Mouse (Mus musculus) G1E (cell line): ENCODE data around the gene Ablim1. TPM values are rescaled to one million over a fixed set of nuclear protein-coding genes. Genes with fewer than 3 reads are reported as not detected.

Source experiments
- ATAC-seq: 2 replicates; pipeline ENCODE4 v1.8.0; 2016; ENCODE audit warnings: mild to moderate bottlenecking; ENCODE audit not compliant: insufficient number of reproducible peaks, poor library complexity, low FRiP score, severe bottlenecking; ENCODE audit errors: extremely low read depth
- DNase-seq: peaks from one replicate; pipeline ENCODE4 v3.0.0; 2012; ENCODE audit warnings: low spot score
- H3K27me3 ChIP-seq: 2 replicates; pipeline ENCODE4 v1.6.1; 2012; ENCODE audit warnings: mild to moderate bottlenecking, low read length, inconsistent platforms; ENCODE audit not compliant: insufficient read depth
- H3K36me3 ChIP-seq: replicated peaks from 2 replicates; pipeline ENCODE3; 2012; ENCODE audit warnings: mild to moderate bottlenecking, inconsistent platforms
- H3K4me1 ChIP-seq: 2 replicates; pipeline ENCODE4 v1.6.1; 2012; ENCODE audit warnings: low read depth, low read length, inconsistent platforms, mixed read lengths; ENCODE audit not compliant: insufficient read depth
- H3K4me3 ChIP-seq: 2 replicates; pipeline ENCODE4 v1.5.1; 2012; ENCODE audit warnings: low read depth, mild to moderate bottlenecking, inconsistent platforms, low read length, moderate library complexity, mixed read lengths
- H3K9me3 ChIP-seq: replicated peaks from 2 replicates; pipeline ENCODE4 v1.6.1; 2012; ENCODE audit warnings: inconsistent platforms
- CTCF ChIP-seq: IDR thresholded peaks from 2 replicates; pipeline ENCODE4 v1.5.1; 2012; ENCODE audit warnings: low read depth, low read length, inconsistent platforms, mixed read lengths
- GATA1 ChIP-seq: IDR thresholded peaks from 2 replicates; pipeline ENCODE4 v1.6.1; 2012; ENCODE audit warnings: borderline replicate concordance, low read length, inconsistent platforms, mixed read lengths
- GATA2 ChIP-seq: IDR thresholded peaks from 2 replicates; pipeline ENCODE4 v1.6.1; 2012; ENCODE audit warnings: low read depth, low read length, inconsistent platforms, borderline replicate concordance
- POLR2AphosphoS5 ChIP-seq: IDR thresholded peaks from 2 replicates; pipeline ENCODE4 v1.6.1; 2012; ENCODE audit warnings: low read depth, low read length, inconsistent platforms; ENCODE audit not compliant: insufficient replicate concordance
- TAL1 ChIP-seq: conservative IDR thresholded peaks from 2 replicates; pipeline ENCODE4 v1.6.1; 2012; ENCODE audit warnings: low read depth, low read length, inconsistent platforms, mixed read lengths
- polyA plus RNA-seq: library from polyadenylated mRNA; stranded (reverse); fragments of >175 nt; gene quantifications from 2 replicates; pipeline ENCODE4 v1.2.3, GENCODE M21; 2012
- total RNA-seq, 2 experiments: library from RNA; stranded (forward) in 1 of 2; stranded (reverse) in 1 of 2; fragments of 200-1000 nt in 1 of 2; fragments of >200 nt in 1 of 2; fragmentation: Nextera tagmentation in 1 of 2; gene quantifications; 2 replicates each; pipeline ENCODE4 v1.2.3; 2014 to 2017

Gene Ablim1
- total and polyA plus RNA-seq, 3 experiments: 0.08 to 0.71 TPM; not detected in 1

DNA sequence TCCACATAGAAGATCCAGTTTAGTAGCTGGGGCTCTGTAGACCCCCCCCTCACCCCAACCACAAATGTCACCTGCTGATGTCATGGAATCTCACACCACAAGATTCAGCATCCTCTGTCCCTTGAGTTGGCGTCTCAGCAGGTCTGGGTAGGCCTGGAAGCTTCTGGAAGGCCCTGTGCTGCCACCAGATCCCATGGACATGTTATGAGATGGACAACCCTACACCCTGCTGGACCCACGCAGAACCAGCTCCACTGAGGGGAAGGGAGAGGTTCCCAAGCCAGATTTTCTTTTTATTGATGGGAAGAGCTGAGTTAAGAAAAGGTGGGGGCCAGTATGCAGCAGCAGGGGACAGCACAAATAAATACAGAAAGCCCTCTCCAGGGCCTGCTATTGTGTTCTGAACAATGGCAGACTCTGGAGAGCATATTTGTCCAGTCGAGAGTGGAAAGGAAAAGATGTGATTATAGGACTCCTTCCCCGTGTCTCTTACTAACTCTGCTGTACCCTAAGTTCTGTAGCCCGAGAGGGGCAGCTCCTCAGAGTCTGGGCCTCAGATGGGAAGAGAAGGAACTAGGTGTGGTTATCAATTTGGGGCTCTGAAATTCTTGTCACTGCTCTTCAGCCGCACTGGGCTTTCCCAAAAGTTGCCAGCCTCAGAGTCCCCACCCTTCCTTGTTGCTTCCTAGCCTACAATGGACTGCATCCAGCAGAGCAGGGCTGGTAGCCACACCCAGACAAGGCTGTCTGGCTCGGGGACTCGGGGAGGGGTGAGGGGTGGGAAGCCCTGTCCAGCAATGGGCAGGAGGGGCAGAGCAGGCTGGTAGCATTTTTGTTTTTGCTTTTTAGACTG, 286.2 kb downstream of the Ablim1 start:
- ATAC-seq (no peak), DNase-seq (no peak)
- H3K4me1 ChIP-seq: no peaks in the 10 kb centered on the region
- H3K4me3 ChIP-seq: no peak overlapping the region
- H3K36me3 ChIP-seq: no peaks in the 10 kb centered on the region
- H3K27me3 ChIP-seq: peaks cover 3% of the 10 kb centered on the region; the same call in 1 of the 2 replicates
- peaks cover 5% of the 10 kb centered on the region for H3K9me3 ChIP-seq
- TF ChIP-seq TAL1: no peak
- no peak for TF ChIP-seq GATA1
- no peak for TF ChIP-seq CTCF
- TF ChIP-seq POLR2AphosphoS5: no peak
- TF ChIP-seq GATA2: no peak

DNA sequence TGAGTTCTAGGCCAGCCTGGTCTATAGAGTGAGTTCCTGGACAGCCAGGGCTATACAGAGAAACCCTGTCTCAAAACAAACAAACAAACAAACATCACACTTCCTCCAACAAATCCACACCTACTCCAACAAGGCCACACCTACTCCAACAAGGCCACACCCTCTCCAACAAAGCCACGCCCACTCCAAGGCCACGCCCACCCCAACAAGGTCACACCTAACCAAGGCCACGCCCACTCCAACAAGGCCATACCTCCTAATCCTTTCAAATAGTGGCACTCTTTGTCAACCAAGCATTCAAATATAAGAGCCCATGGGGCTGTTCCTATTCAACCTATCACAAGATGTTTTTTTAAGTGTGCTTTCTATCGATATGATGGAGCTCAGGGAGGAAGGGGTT, 288.2 kb downstream of the Ablim1 start:
- H3K4me1 ChIP-seq: no peaks in the 10 kb centered on the region
- no peak overlapping the region for H3K4me3 ChIP-seq
- no peaks in the 10 kb centered on the region for H3K36me3 ChIP-seq
- TF ChIP-seq GATA2 (no peak), TAL1 (no peak), POLR2AphosphoS5 (no peak), GATA1 (no peak), CTCF (no peak)
- ATAC-seq (no peak), DNase-seq (no peak)
- H3K9me3 ChIP-seq: peaks cover 5% of the 10 kb centered on the region
- H3K27me3 ChIP-seq: no peaks in the 10 kb centered on the region

DNA sequence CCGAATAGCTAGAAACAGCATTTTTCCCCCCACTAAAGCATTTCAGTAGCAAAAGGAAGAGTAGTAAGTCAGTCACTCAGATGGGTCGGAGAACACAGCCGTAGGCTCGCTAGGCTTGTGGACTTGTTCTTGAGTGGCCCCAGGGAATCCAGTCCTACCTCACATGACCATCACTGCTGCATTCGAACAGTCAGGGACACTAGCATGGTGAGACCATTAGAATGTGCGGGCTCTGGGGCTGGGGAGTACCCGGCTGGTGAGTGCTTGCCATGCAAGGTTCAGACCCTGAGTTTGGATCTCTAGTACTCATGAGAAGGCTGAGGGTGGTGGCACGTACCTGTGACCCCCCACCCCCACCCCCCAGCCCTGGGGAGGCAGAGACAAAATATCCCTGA, 296.9 kb downstream of the Ablim1 start:
- Histone ChIP-seq H3K27me3 (no peaks in the 10 kb centered on the region), H3K9me3 (no peaks in the 10 kb centered on the region), H3K36me3 (no peaks in the 10 kb centered on the region), H3K4me3 (no peak overlapping the region), H3K4me1 (no peaks in the 10 kb centered on the region)
- DNase-seq: no peak
- ATAC-seq: no peak
- TF ChIP-seq CTCF: no peak
- no peak for TF ChIP-seq POLR2AphosphoS5
- TF ChIP-seq GATA2: no peak
- TF ChIP-seq TAL1: no peak
- no peak for TF ChIP-seq GATA1

DNA sequence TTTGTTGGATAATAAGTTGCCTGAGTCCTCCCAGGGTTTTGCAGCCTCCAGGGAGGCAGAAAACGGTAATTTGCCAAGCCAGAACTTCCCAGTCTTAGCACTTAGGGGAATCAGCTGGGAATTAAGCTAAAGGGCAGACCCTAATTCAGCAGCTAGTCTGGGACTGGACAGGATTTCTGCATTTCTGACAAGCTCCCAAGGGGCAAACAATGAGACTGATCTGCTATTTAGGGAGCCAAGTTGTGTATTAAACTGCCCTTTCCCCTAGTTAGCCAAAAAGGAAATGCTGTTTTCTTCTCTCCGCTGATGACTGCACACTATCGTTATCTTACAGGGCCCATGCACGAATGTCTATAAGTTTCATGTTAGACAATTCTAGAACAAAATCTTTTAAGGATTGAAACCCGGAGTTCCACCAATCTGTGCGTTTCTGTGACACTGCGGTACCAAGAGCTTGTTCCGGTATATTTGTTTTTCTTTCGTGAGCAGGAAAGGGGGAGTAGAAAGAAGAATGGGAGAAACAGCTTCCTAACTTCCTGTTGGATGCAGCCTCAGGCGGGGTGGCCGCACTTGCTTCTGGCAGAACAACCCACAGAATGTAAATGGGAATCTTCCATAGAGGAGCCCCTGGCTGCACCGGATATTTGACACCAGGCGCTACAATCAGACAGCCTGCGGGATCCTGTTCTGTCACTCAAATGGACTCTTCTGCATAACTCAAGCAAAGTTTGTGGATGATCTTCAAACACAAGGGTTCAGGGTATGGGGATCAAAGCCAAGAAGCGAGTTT, 297.5 kb downstream of the Ablim1 start:
- Histone ChIP-seq H3K36me3 (no peaks in the 10 kb centered on the region), H3K4me3 (no peak overlapping the region), H3K27me3 (no peaks in the 10 kb centered on the region), H3K4me1 (no peaks in the 10 kb centered on the region), H3K9me3 (no peaks in the 10 kb centered on the region)
- ATAC-seq (no peak), DNase-seq (no peak)
- TF ChIP-seq GATA1 (no peak), TAL1 (no peak), GATA2 (no peak)

DNA sequence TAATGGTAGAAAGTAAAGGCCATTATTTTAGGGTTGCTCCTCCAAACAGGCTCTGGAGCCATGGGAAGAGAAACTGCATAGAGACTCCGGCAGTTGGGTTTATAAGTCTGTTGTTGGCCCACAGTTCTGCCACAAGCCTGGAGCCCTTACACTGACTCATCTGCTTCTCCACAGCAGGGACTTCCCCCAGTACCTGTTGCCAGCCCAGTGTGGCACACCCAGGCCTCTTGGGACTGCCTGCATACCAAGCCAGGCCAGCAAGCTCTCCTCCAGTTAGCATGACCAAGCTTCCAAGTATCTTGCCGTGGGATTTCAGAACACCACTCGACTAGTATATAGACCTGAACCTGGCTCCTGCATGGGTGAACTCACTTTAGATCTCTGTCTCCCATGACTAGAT, 299.9 kb downstream of the Ablim1 start:
- no peak overlapping the region for H3K4me3 ChIP-seq
- ATAC-seq (no peak), DNase-seq (no peak)
- H3K27me3 ChIP-seq: no peaks in the 10 kb centered on the region
- no peaks in the 10 kb centered on the region for H3K9me3 ChIP-seq
- H3K4me1 ChIP-seq: no peaks in the 10 kb centered on the region
- TF ChIP-seq CTCF (no peak), GATA1 (no peak), GATA2 (no peak), POLR2AphosphoS5 (no peak)
- H3K36me3 ChIP-seq: no peaks in the 10 kb centered on the region

DNA sequence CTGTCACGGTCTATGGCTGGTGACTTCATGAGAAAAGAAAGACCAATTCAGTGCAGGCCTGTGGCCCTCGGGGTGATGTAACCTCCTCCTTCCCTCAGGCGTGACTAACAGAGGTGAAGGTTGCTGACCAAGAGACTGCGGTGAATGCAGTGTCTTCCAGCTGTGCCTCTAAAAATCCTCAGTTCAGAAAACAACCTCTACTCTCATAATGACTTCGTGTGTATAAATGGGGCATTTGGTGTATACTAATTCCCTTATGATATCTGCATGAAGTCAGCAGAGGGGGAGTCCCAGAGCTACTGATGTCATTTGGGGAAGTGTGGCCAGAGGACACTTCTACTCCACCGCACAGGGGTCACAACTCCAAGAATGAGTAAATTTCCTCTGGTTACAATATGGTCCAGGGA, 301.4 kb downstream of the Ablim1 start:
- ATAC-seq (no peak), DNase-seq (no peak)
- no peak overlapping the region for H3K4me3 ChIP-seq
- TF ChIP-seq GATA2 (no peak), CTCF (no peak), POLR2AphosphoS5 (no peak), TAL1 (no peak), GATA1 (no peak)
- no peaks in the 10 kb centered on the region for H3K27me3 ChIP-seq
- H3K36me3 ChIP-seq: no peaks in the 10 kb centered on the region
- no peaks in the 10 kb centered on the region for H3K9me3 ChIP-seq
- H3K4me1 ChIP-seq: no peaks in the 10 kb centered on the region
